Mouse (Mus musculus): ENCODE results near the gene Isy1. TPM values are rescaled to one million over a fixed set of nuclear protein-coding genes. Genes with fewer than 3 reads are reported as not detected.

The Isy1 gene
- polyA plus RNA-seq, 1 experiment from 2014 or later = 17.5 TPM

DNA sequence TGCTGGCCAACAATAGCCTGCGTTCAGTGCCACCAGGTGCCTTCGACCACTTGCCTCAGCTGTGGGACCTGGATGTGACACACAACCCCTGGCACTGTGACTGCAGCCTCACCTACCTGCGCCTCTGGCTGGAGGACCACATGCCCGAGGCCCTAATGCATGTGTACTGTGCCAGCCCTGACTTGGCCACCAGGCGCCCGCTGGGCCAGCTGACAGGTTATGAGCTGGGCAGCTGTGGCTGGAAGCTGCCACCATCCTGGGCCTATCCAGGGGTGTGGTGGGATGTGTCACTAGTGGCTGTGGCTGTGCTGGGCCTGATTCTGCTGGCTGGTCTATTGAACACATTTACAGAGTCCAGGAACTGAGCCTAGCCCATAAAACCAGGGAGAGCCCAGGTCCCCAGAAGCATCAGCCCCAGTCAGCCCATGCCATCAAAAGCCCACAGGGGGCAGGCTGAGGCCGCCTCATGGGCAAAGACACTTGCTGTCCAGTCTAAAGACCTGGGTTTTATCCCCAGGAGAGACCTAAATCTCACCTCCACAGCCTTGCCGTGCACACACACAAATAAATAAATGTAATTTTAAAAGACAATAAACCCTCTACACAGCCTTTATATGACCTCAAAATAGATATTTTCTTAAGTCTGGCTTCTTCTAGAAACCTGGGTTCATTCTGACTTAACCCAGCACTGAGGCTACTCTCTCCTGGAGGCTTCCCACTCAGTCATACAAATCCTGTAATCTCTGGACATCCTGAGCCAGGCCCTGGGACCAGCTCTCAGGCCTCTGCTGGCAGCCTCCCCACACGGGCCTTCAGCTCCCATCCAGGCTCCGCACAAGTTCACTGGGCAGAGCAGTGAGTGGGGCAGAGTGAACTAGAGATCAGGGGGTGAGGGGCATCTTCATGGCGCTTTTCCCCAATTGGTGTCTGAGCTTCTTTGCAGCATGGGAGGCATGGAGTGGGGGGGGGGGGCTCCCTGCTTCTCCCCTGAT, 59.1 kb downstream of the Isy1 start:
- Histone ChIP-seq H3K4me3 (ENCODE audit: low read depth, low read length) (no peak overlapping the region), H3K27me3 (ENCODE audit: control insufficient read depth, insufficient read depth, low read depth, low read length) (no peaks in the 10 kb centered on the region), H3K9me3 (replicated peaks; ENCODE audit: control insufficient read depth, low read length) (no peaks in the 10 kb centered on the region), H3K27ac (ENCODE audit: low read length) (peak overlapping the region; percentile 36), H3K4me2 (ENCODE audit: low read depth, low read length) (no peak overlapping the region), H3K36me3 (ENCODE audit: control insufficient read depth, insufficient read depth) (no peaks in the 10 kb centered on the region), H3K9ac (ENCODE audit: low read depth, low read length) (peak overlapping the region; percentile 5; the same call in 1 of the 2 replicates), H3K4me1 (ENCODE audit: control insufficient read depth, low read depth, low read length) (peaks cover 38% of the 10 kb centered on the region)
- ATAC-seq (ENCODE audit: low read depth) = no peak
- 84% methylated on average over 11 of the region's 11 CpGs for WGBS (ENCODE audit: insufficient replicate concordance)

DNA sequence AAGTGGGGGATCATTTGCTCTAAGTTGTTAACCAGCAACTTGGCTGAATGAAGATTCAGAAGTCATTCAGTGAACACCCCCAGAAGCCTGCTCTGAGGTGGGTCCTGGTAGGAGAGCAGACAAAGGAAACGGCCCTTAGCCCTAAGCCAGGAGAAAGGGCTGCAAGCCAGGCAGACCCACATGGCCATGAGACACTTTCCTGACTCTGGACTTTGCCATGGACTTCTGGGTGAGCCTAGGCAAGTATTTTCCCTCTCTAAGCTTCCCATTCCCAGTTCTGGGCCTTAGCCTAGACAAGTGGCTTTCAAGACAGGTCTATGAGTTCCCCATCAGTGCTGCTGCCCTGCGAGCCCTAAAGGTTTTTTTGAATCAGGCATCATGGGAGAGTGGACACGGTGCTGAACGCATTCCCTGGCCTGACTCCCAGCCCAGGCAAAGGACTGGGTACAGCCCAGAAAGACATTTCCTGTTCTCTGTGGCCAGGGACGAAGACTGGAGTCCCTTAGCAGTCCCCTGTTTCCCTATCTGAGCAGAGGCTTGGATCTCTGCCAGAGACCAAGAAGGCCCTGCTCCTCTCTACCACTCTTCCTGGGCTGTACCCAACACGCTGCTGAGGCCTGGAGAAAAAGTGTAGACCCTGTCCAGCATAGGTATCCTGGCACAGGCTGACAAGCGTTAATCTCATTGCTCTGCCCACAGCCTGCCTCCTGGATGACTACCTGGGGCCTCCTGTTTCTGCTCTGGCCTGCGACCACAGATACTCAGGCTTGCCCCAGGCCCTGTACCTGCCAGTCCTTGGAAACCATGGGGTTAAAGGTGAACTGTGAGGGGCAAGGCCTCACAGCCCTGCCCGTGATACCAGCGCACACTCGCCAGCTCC, 60.1 kb downstream of the Isy1 start:
- Histone ChIP-seq H3K36me3 (ENCODE audit: control insufficient read depth, insufficient read depth) (no peaks in the 10 kb centered on the region), H3K4me3 (ENCODE audit: low read depth, low read length) (no peak overlapping the region), H3K4me2 (ENCODE audit: low read depth, low read length) (no peak overlapping the region; the same call in 1 of the 2 replicates), H3K27me3 (ENCODE audit: control insufficient read depth, insufficient read depth, low read depth, low read length) (no peaks in the 10 kb centered on the region), H3K4me1 (ENCODE audit: control insufficient read depth, low read depth, low read length) (peaks cover 34% of the 10 kb centered on the region), H3K9me3 (replicated peaks; ENCODE audit: control insufficient read depth, low read length) (no peaks in the 10 kb centered on the region), H3K27ac (ENCODE audit: low read length) (peak overlapping the region; percentile 36), H3K9ac (ENCODE audit: low read depth, low read length) (peak overlapping the region; percentile 49)
- ATAC-seq (ENCODE audit: low read depth) = no peak
- WGBS (ENCODE audit: insufficient replicate concordance) = 44% methylated on average over 11 of the region's 11 CpGs

GRCm38 (mm10) chr6:87777842-87778241, 60.8 kb downstream of the Isy1 start, which contains the start of gene Gp9:
Gp9 (plus strand) TSS chr6:87778072.
- 17% methylated on average over 2 of the region's 2 CpGs for WGBS (ENCODE audit: insufficient replicate concordance)
- Histone ChIP-seq H3K4me3 (ENCODE audit: low read depth, low read length) (peak within 1 kb of the TSS; percentile 49), H3K27me3 (ENCODE audit: control insufficient read depth, insufficient read depth, low read depth, low read length) (no peaks in the 10 kb centered on the region), H3K4me2 (ENCODE audit: low read depth, low read length) (peak within 1 kb of the TSS; percentile 73), H3K27ac (ENCODE audit: low read length) (peak within 1 kb of the TSS; percentile 89), H3K36me3 (ENCODE audit: control insufficient read depth, insufficient read depth) (no peaks in the 10 kb centered on the region), H3K4me1 (ENCODE audit: control insufficient read depth, low read depth, low read length) (peaks cover 34% of the 10 kb centered on the region), H3K9ac (ENCODE audit: low read depth, low read length) (peak within 1 kb of the TSS; percentile 59), H3K9me3 (replicated peaks; ENCODE audit: control insufficient read depth, low read length) (no peaks in the 10 kb centered on the region)
- no peak for ATAC-seq (ENCODE audit: low read depth)

DNA sequence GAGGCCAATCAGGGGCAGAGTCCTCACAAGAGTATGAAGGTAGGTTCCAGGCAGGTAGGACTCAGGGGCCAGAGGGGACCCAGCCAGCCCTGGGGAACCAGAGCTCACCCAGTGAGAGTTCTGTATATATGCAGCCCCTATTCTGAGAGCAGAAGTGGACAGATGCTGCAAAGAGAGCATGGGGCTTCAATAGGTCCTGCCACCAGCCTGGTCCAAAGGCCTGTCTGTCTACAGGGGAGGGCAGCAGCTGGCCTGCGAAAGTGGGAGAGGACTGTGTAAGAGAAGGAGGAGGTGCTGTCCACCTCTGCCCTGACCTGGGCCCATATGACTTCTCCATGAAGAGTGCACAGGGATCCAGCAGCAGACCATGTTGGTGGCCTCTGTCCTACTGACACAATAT, 61.9 kb downstream of the Isy1 start:
- ATAC-seq (ENCODE audit: low read depth) = no peak; the same call in 1 of the 2 replicates
- Histone ChIP-seq H3K36me3 (ENCODE audit: control insufficient read depth, insufficient read depth) (no peaks in the 10 kb centered on the region), H3K4me1 (ENCODE audit: control insufficient read depth, low read depth, low read length) (peaks cover 34% of the 10 kb centered on the region), H3K4me3 (ENCODE audit: low read depth, low read length) (peak overlapping the region; percentile 49), H3K27me3 (ENCODE audit: control insufficient read depth, insufficient read depth, low read depth, low read length) (no peaks in the 10 kb centered on the region), H3K9me3 (replicated peaks; ENCODE audit: control insufficient read depth, low read length) (no peaks in the 10 kb centered on the region), H3K27ac (ENCODE audit: low read length) (peak overlapping the region; percentile 89), H3K4me2 (ENCODE audit: low read depth, low read length) (peak overlapping the region; percentile 73), H3K9ac (ENCODE audit: low read depth, low read length) (peak overlapping the region; percentile 59)
- 60% methylated on average over 1 of the region's 1 CpGs for WGBS (ENCODE audit: insufficient replicate concordance)

DNA sequence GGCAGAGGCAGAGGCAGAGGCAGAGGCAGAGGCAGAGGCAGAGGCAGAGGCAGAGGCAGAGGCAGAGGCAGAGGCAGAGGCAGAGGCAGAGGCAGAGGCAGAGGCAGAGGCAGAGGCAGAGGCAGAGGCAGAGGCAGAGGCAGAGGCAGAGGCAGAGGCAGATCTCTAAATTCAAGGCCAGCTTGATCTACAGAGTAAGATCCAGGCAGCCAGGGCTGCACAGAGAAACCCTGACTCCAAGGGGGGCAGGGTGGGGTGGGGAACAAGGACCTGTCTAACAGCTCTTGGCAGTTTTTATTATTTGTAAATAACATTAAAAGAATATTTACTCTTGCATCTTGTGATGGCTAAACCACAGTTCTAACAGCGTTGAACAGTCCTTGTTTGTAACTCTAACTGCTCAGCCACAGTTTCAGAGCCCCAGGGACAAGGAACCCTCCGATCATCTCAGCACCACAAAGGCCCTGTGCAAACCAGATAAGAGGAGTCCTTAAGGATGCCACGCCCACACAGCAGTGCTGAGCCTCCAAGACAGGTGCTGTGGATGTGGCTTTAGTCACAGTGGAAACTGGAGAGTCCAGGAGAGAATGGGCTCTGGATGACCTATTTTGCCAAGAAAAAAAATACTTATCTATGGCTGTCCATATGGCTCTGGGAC, 62.9 kb downstream of the Isy1 start:
- Histone ChIP-seq H3K36me3 (ENCODE audit: control insufficient read depth, insufficient read depth) (no peaks in the 10 kb centered on the region), H3K4me3 (ENCODE audit: low read depth, low read length) (peak overlapping the region; percentile 49), H3K27me3 (ENCODE audit: control insufficient read depth, insufficient read depth, low read depth, low read length) (no peaks in the 10 kb centered on the region), H3K4me1 (ENCODE audit: control insufficient read depth, low read depth, low read length) (peaks cover 34% of the 10 kb centered on the region), H3K27ac (ENCODE audit: low read length) (peak overlapping the region; percentile 89), H3K9me3 (replicated peaks; ENCODE audit: control insufficient read depth, low read length) (no peaks in the 10 kb centered on the region), H3K9ac (ENCODE audit: low read depth, low read length) (peak overlapping the region; percentile 59), H3K4me2 (ENCODE audit: low read depth, low read length) (peak overlapping the region; percentile 73)
- WGBS (ENCODE audit: insufficient replicate concordance) = 17% methylated on average over 3 of the region's 3 CpGs
- ATAC-seq (ENCODE audit: low read depth) = peak; percentile 99

DNA sequence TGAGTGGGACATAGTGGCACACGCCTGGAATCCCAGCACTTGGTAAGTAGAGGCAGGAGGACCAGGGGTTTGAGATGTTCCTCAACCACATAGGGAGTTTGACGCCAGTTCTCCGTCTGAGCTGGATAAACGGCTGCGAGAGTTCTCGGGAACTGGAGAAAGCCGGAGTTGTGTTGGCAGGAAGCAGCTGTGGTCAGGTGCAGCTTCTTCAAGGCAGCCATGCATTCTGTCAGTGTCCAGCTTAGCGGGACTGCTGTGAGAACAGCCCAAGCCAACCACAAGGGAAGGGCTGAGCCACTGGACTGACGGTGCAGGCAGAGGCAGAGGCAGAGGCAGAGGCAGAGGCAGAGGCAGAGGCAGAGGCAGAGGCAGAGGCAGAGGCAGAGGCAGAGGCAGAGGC, 63.7 kb downstream of the Isy1 start:
- H3K4me2 ChIP-seq (ENCODE audit: low read depth, low read length) = no peak overlapping the region
- H3K9me3 ChIP-seq (replicated peaks; ENCODE audit: control insufficient read depth, low read length) = no peaks in the 10 kb centered on the region
- no peak overlapping the region for H3K4me3 ChIP-seq (ENCODE audit: low read depth, low read length)
- no peak overlapping the region for H3K9ac ChIP-seq (ENCODE audit: low read depth, low read length)
- H3K36me3 ChIP-seq (ENCODE audit: control insufficient read depth, insufficient read depth) = no peaks in the 10 kb centered on the region
- H3K4me1 ChIP-seq (ENCODE audit: control insufficient read depth, low read depth, low read length) = peaks cover 34% of the 10 kb centered on the region
- H3K27ac ChIP-seq (ENCODE audit: low read length) = no peak overlapping the region
- no peak for ATAC-seq (ENCODE audit: low read depth)
- H3K27me3 ChIP-seq (ENCODE audit: control insufficient read depth, insufficient read depth, low read depth, low read length) = no peaks in the 10 kb centered on the region
- 44% methylated on average over 9 of the region's 9 CpGs for WGBS (ENCODE audit: insufficient replicate concordance)

DNA sequence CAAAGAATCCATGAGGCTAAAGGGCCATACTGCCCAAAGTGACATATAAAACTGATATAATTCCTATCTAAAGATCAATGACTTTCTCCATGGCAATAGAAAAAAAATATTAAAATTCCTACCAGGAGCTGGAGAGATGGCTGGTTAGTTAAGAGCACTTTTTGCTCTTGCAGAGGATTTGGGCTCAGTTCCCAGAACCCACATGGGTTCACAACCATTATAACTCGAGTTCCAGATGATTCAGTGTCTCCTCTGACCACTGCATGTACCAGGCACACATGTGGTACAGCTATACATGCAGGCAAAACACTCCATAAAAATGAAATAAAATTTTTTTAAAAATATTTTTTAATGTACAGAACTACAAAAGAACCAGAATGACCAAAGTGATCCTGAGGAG, 64.1 kb downstream of the Isy1 start:
- no peaks in the 10 kb centered on the region for H3K36me3 ChIP-seq (ENCODE audit: control insufficient read depth, insufficient read depth)
- no peak overlapping the region for H3K9ac ChIP-seq (ENCODE audit: low read depth, low read length)
- H3K27me3 ChIP-seq (ENCODE audit: control insufficient read depth, insufficient read depth, low read depth, low read length) = no peaks in the 10 kb centered on the region
- H3K4me1 ChIP-seq (ENCODE audit: control insufficient read depth, low read depth, low read length) = peaks cover 34% of the 10 kb centered on the region
- H3K27ac ChIP-seq (ENCODE audit: low read length) = no peak overlapping the region
- no peak overlapping the region for H3K4me2 ChIP-seq (ENCODE audit: low read depth, low read length)
- no peak for ATAC-seq (ENCODE audit: low read depth)
- H3K9me3 ChIP-seq (replicated peaks; ENCODE audit: control insufficient read depth, low read length) = no peaks in the 10 kb centered on the region
- 28% methylated on average over 1 of the region's 1 CpGs for WGBS (ENCODE audit: insufficient replicate concordance)
- H3K4me3 ChIP-seq (ENCODE audit: low read depth, low read length) = no peak overlapping the region

DNA sequence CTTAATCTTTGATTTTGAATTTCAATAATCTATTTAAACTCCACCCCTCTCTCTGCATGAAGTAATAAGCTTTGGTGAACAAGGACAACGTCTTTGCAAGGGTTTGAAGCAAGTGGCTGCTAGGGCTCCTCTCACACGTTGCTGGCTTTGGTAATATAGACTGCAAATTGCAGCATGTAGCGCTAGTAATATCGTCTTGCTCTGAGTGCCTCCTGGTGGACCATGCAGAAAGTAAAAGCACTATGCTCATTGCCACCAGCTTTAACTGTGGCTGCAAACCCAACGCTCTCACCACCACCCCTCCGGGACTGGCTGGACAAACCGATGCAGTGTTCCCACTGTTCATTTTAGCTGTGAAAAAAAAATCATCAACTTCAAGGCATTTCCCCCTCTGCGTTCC, 68.0 kb downstream of the Isy1 start:
- peaks cover 1% of the 10 kb centered on the region; the same call in 1 of the 2 replicates for H3K4me1 ChIP-seq (ENCODE audit: control insufficient read depth, low read depth, low read length)
- 40% methylated on average over 8 of the region's 8 CpGs for WGBS (ENCODE audit: insufficient replicate concordance)
- ATAC-seq (ENCODE audit: low read depth) = peak; percentile 47

More for the DNA sequence above, 68.0 kb downstream of the Isy1 start:
- Histone ChIP-seq H3K27me3 (ENCODE audit: control insufficient read depth, insufficient read depth, low read depth, low read length) (no peaks in the 10 kb centered on the region), H3K9ac (ENCODE audit: low read depth, low read length) (no peak overlapping the region), H3K9me3 (replicated peaks; ENCODE audit: control insufficient read depth, low read length) (no peaks in the 10 kb centered on the region), H3K4me2 (ENCODE audit: low read depth, low read length) (no peak overlapping the region), H3K4me3 (ENCODE audit: low read depth, low read length) (no peak overlapping the region), H3K27ac (ENCODE audit: low read length) (no peak overlapping the region), H3K36me3 (ENCODE audit: control insufficient read depth, insufficient read depth) (no peaks in the 10 kb centered on the region)
